Mouse (Mus musculus) layer of hippocampus, adult 2 months (tissue): ENCODE data around the gene Tfap4. TPM values are rescaled to one million over a fixed set of nuclear protein-coding genes. Genes with fewer than 3 reads are reported as not detected.

ENCODE experiments used
- DNase-seq, 2 experiments: peaks; one replicate each; pipeline ENCODE4 v3.0.0; 2022; ENCODE audit warnings: low spot score in 2 of 2
- H3K27ac ChIP-seq: fragments of 200-600 bp; 2 replicates; pipeline ENCODE4 v1.8.1; 2022
- H3K4me3 ChIP-seq: fragments of 200-600 bp; 2 replicates; pipeline ENCODE4 v1.8.1; 2022; ENCODE audit warnings: mild to moderate bottlenecking
- CTCF ChIP-seq: fragments of 200-600 bp; conservative IDR thresholded peaks from 2 replicates; pipeline ENCODE4 v1.8.1; 2022; ENCODE audit warnings: antibody characterized with exemption, mild to moderate bottlenecking, moderate library complexity
- total RNA-seq, 2 experiments: library from RNA; stranded (reverse); gene quantifications; 2 replicates each; pipeline ENCODE4 v1.2.3; 2021

The Tfap4 gene
- total RNA-seq, 2 experiments from 2014 or later, result 5.3 to 6.8 TPM

GRCm38 (mm10) chr16:4495861-4496260 is 63.8 kb downstream of the Tfap4 start:
- no peak for TF ChIP-seq CTCF
- peak; percentile 34 to 45 for DNase-seq
- Histone ChIP-seq H3K4me3 (peak overlapping the region; percentile 44), H3K27ac (peak overlapping the region; percentile 68)

Other genes starting within 250 kb of the Tfap4 start
- gene Adcy9, start 139.4 kb downstream of the Tfap4 start, total RNA-seq, result 100 to 1,000 TPM; 104 to 109 TPM
- gene Srl, start 18.0 kb downstream of the Tfap4 start, total RNA-seq, result 10 to 100 TPM; 13.2 to 14.9 TPM
- gene Glis2, start 34.9 kb upstream of the Tfap4 start, total RNA-seq, result 10 to 100 TPM; 11.0 to 13.9 TPM
- gene Pam16, start 65.1 kb upstream of the Tfap4 start, total RNA-seq, result 10 to 100 TPM; 72.3 to 75.2 TPM
- gene Vasn, start 80.1 kb upstream of the Tfap4 start, total RNA-seq, result 1 to 10 TPM; 5.7 to 6.2 TPM
- 10 to 100 TPM; 61.2 to 65.4 TPM for gene Dnaja3, start 80.1 kb upstream of the Tfap4 start, total RNA-seq
- 10 to 100 TPM; 85.6 to 93.4 TPM for gene Coro7, start 119.9 kb upstream of the Tfap4 start, total RNA-seq
- gene Nmral1, start 159.5 kb upstream of the Tfap4 start, total RNA-seq, result 10 to 100 TPM; 16.8 to 17.4 TPM
- gene Hmox2, start 166.5 kb upstream of the Tfap4 start, total RNA-seq, result 10 to 100 TPM; 91.8 to 92.0 TPM
- 100 to 1,000 TPM; 230 to 241 TPM for gene Cdip1, start 230.4 kb upstream of the Tfap4 start, total RNA-seq